Mouse (Mus musculus): Measurements from ENCODE around the gene Camkk1.

DNA sequence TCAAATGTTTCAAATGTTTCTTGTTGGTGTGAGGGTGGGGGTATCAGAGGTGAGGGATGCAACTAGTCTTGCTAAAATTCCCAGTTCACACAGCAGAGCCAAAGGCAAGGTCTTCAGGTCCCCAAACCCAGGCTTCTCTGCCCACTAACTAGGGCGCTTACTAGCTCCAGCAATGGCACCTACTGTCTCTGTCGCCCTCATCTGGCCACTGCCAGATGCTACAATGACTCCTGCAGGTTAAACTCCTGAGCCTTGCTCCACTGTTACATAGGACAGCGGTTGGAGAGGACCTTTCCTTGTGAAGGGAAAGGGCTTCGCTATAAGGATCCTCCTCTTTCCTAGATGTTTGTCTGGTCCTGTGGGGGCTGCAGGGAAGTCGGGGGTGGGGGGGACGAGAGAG lies 17.8 kb upstream of the Camkk1 start:
- peak; percentile 98 for TF ChIP-seq CTCF (IDR thresholded peaks at IDR 0.05; ENCODE audit: low read depth)
- no peak for TF ChIP-seq EP300 (IDR thresholded peaks at IDR 0.05; ENCODE audit: low read depth)
